Mouse (Mus musculus): ENCODE data around the gene Adam11. TPM values are rescaled to one million over a fixed set of nuclear protein-coding genes. Genes with fewer than 3 reads are reported as not detected.
A peak's percentile ranks its signal among the peaks of the same experiment; 100 is the strongest.
"Not testable (repeated sequence)": the region's sequence is repeated elsewhere in the genome, so short reads cannot be mapped to it uniquely, and the experiment has no call there.

The Adam11 gene
- polyA plus RNA-seq (2012; fragmentation: generic; extraction: Trizol): 0.41 TPM
- long read RNA-seq, experiment 1: 0 reads
- long read RNA-seq, experiment 2, partial matches to known transcripts: 0 of 1 reads
- long read RNA-seq, experiment 2, other reads (novel, unspliced or antisense): 1 of 1 reads

- Histone ChIP-seq H3K27me3 (ENCODE audit: control insufficient read depth, insufficient read depth, insufficient read length) (peaks cover 24% of the 10 kb centered on the region), H3K4me3 (ENCODE audit: insufficient read depth, poor library complexity, severe bottlenecking) (no peak within 1 kb of the TSS), H3K79me2 (ENCODE audit: control insufficient read depth, insufficient read depth) (no peaks in the 10 kb centered on the region), H3ac (ENCODE audit: control insufficient read depth, insufficient read length, low read depth) (peak within 1 kb of the TSS; percentile 3), H3K79me3 (ENCODE audit: low read depth) (no peaks in the 10 kb centered on the region), H3K36me3 (ENCODE audit: control insufficient read depth, insufficient read depth) (no peaks in the 10 kb centered on the region)
- no peak for TF ChIP-seq MYOD1 (IDR thresholded peaks at IDR 0.05; ENCODE audit: control insufficient read depth, insufficient read length, low read depth)
- no peak for TF ChIP-seq CTCF (IDR thresholded peaks at IDR 0.05; ENCODE audit: control insufficient read depth, insufficient read depth, insufficient read length)
- TF ChIP-seq MYOG (IDR thresholded peaks at IDR 0.05; ENCODE audit: control insufficient read depth, extremely low read depth, insufficient read length): no peak
- TF ChIP-seq FOSL1 (IDR thresholded peaks at IDR 0.05; ENCODE audit: insufficient read depth, low read length, poor library complexity, severe bottlenecking): no peak
- TF ChIP-seq MAX (IDR thresholded peaks at IDR 0.05): no peak
- TF ChIP-seq USF1 (IDR thresholded peaks at IDR 0.05; ENCODE audit: low read depth): no peak
- TF ChIP-seq CEBPB (IDR thresholded peaks at IDR 0.05; ENCODE audit: low read depth): no peak
These were observed at the start of gene Adam11 for GRCm38 (mm10) chr11:102761309-102762210. Gene Adam11 (plus strand): TSS chr11:102761439.

- Histone ChIP-seq H3K4me3 (ENCODE audit: insufficient read depth, poor library complexity, severe bottlenecking) (no peak overlapping the region), H3K79me3 (ENCODE audit: low read depth) (no peaks in the 10 kb centered on the region), H3K79me2 (ENCODE audit: control insufficient read depth, insufficient read depth) (no peaks in the 10 kb centered on the region), H3K27me3 (ENCODE audit: control insufficient read depth, insufficient read depth, insufficient read length) (peaks cover 18% of the 10 kb centered on the region), H3ac (ENCODE audit: control insufficient read depth, insufficient read length, low read depth) (no peak overlapping the region), H3K36me3 (ENCODE audit: control insufficient read depth, insufficient read depth) (no peaks in the 10 kb centered on the region)
- TF ChIP-seq USF1 (IDR thresholded peaks at IDR 0.05; ENCODE audit: low read depth): no peak
- no peak for TF ChIP-seq MAX (IDR thresholded peaks at IDR 0.05)
- TF ChIP-seq MYOG (IDR thresholded peaks at IDR 0.05; ENCODE audit: control insufficient read depth, extremely low read depth, insufficient read length): no peak
- no peak for TF ChIP-seq MYOD1 (IDR thresholded peaks at IDR 0.05; ENCODE audit: control insufficient read depth, insufficient read length, low read depth)
- no peak for TF ChIP-seq CTCF (IDR thresholded peaks at IDR 0.05; ENCODE audit: control insufficient read depth, insufficient read depth, insufficient read length)
- no peak for TF ChIP-seq CEBPB (IDR thresholded peaks at IDR 0.05; ENCODE audit: low read depth)
- no peak for TF ChIP-seq FOSL1 (IDR thresholded peaks at IDR 0.05; ENCODE audit: insufficient read depth, low read length, poor library complexity, severe bottlenecking)
These were observed 48.8 kb upstream of the Adam11 start for GRCm38 (mm10) chr11:102712411-102712810.

GRCm38 (mm10) chr11:102714578-102714977 is 46.7 kb upstream of the Adam11 start:
- H3ac ChIP-seq (ENCODE audit: control insufficient read depth, insufficient read length, low read depth); H3K36me3 ChIP-seq (ENCODE audit: control insufficient read depth, insufficient read depth); H3K27me3 ChIP-seq (ENCODE audit: control insufficient read depth, insufficient read depth, insufficient read length); H3K4me3 ChIP-seq (ENCODE audit: insufficient read depth, poor library complexity, severe bottlenecking); H3K79me2 ChIP-seq (ENCODE audit: control insufficient read depth, insufficient read depth); H3K79me3 ChIP-seq (ENCODE audit: low read depth): not testable (repeated sequence)

GRCm38 (mm10) chr11:102716135-102716534 is 45.1 kb upstream of the Adam11 start:
- Histone ChIP-seq H3K79me3 (ENCODE audit: low read depth) (no peaks in the 10 kb centered on the region), H3K27me3 (ENCODE audit: control insufficient read depth, insufficient read depth, insufficient read length) (peaks cover 1% of the 10 kb centered on the region), H3K36me3 (ENCODE audit: control insufficient read depth, insufficient read depth) (no peaks in the 10 kb centered on the region), H3K4me3 (ENCODE audit: insufficient read depth, poor library complexity, severe bottlenecking) (no peak overlapping the region), H3K79me2 (ENCODE audit: control insufficient read depth, insufficient read depth) (no peaks in the 10 kb centered on the region), H3ac (ENCODE audit: control insufficient read depth, insufficient read length, low read depth) (no peak overlapping the region)
- TF ChIP-seq CEBPB (IDR thresholded peaks at IDR 0.05; ENCODE audit: low read depth): no peak
- no peak for TF ChIP-seq CTCF (IDR thresholded peaks at IDR 0.05; ENCODE audit: control insufficient read depth, insufficient read depth, insufficient read length)
- TF ChIP-seq MYOD1 (IDR thresholded peaks at IDR 0.05; ENCODE audit: control insufficient read depth, insufficient read length, low read depth): no peak
- no peak for TF ChIP-seq MYOG (IDR thresholded peaks at IDR 0.05; ENCODE audit: control insufficient read depth, extremely low read depth, insufficient read length)

GRCm38 (mm10) chr11:102725574-102725973 is 35.7 kb upstream of the Adam11 start:
- Histone ChIP-seq H3K36me3 (ENCODE audit: control insufficient read depth, insufficient read depth) (no peaks in the 10 kb centered on the region), H3K79me2 (ENCODE audit: control insufficient read depth, insufficient read depth) (no peaks in the 10 kb centered on the region), H3ac (ENCODE audit: control insufficient read depth, insufficient read length, low read depth) (no peak overlapping the region), H3K27me3 (ENCODE audit: control insufficient read depth, insufficient read depth, insufficient read length) (peaks cover 7% of the 10 kb centered on the region), H3K4me3 (ENCODE audit: insufficient read depth, poor library complexity, severe bottlenecking) (no peak overlapping the region), H3K79me3 (ENCODE audit: low read depth) (no peaks in the 10 kb centered on the region)
- no peak for TF ChIP-seq CTCF (IDR thresholded peaks at IDR 0.05; ENCODE audit: control insufficient read depth, insufficient read depth, insufficient read length)
- no peak for TF ChIP-seq MYOD1 (IDR thresholded peaks at IDR 0.05; ENCODE audit: control insufficient read depth, insufficient read length, low read depth)
- no peak for TF ChIP-seq USF1 (IDR thresholded peaks at IDR 0.05; ENCODE audit: low read depth)
- no peak for TF ChIP-seq CEBPB (IDR thresholded peaks at IDR 0.05; ENCODE audit: low read depth)

- TF ChIP-seq USF1 (IDR thresholded peaks at IDR 0.05; ENCODE audit: low read depth): no peak
- no peak for TF ChIP-seq MYOD1 (IDR thresholded peaks at IDR 0.05; ENCODE audit: control insufficient read depth, insufficient read length, low read depth)
- no peak for TF ChIP-seq CTCF (IDR thresholded peaks at IDR 0.05; ENCODE audit: control insufficient read depth, insufficient read depth, insufficient read length)
- no peaks in the 10 kb centered on the region for H3K79me2 ChIP-seq (ENCODE audit: control insufficient read depth, insufficient read depth)
- H3K36me3 ChIP-seq (ENCODE audit: control insufficient read depth, insufficient read depth): no peaks in the 10 kb centered on the region
- peaks cover 2% of the 10 kb centered on the region for H3K27me3 ChIP-seq (ENCODE audit: control insufficient read depth, insufficient read depth, insufficient read length)
- no peaks in the 10 kb centered on the region for H3K79me3 ChIP-seq (ENCODE audit: low read depth)
- no peak overlapping the region for H3ac ChIP-seq (ENCODE audit: control insufficient read depth, insufficient read length, low read depth)
- no peak overlapping the region for H3K4me3 ChIP-seq (ENCODE audit: insufficient read depth, poor library complexity, severe bottlenecking)
These were observed 32.6 kb upstream of the Adam11 start for GRCm38 (mm10) chr11:102728614-102729013.

Measured in C2C12 (cell line).